Mouse (Mus musculus): Measurements from ENCODE around the gene Raph1. TPM values are rescaled to one million over a fixed set of nuclear protein-coding genes. Genes with fewer than 3 reads are reported as not detected.

Gene Raph1
- polyA plus RNA-seq, 1 experiment: under 0.01 TPM

DNA sequence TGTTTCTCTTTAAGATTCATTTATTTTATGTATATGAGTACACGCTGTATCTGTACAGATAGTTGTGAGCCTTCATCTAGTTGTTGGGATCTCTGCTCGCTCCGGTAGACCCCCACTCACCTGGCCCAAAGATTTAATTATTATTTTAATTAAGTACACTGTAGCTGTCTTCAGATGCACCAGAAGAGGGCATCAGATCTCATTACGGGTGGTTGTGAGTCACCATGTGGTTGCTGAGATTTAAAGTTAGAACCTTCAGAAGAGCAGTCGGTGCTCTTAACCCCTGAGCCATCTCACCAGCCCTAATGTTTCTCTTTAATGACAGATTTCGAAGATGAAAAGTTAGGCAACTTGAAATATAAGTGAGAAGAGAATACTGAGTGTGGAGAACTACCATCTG lies 36.8 kb downstream of the Raph1 start:
- Histone ChIP-seq H3K36me3 (ENCODE audit: control insufficient read depth) (peaks cover 2% of the 10 kb centered on the region; the same call in 1 of the 2 replicates), H3K27me3 (ENCODE audit: control insufficient read depth) (no peaks in the 10 kb centered on the region), H3K4me3 (replicated peaks) (no peak overlapping the region), H3K4me1 (ENCODE audit: control insufficient read depth) (no peaks in the 10 kb centered on the region), H3K9me3 (ENCODE audit: control insufficient read depth, low read length) (no peaks in the 10 kb centered on the region)
- TF ChIP-seq TAL1 (IDR thresholded peaks at IDR 0.05; ENCODE audit: low read length) (no peak), GATA1 (IDR thresholded peaks at IDR 0.05; ENCODE audit: low read length) (no peak)

DNA sequence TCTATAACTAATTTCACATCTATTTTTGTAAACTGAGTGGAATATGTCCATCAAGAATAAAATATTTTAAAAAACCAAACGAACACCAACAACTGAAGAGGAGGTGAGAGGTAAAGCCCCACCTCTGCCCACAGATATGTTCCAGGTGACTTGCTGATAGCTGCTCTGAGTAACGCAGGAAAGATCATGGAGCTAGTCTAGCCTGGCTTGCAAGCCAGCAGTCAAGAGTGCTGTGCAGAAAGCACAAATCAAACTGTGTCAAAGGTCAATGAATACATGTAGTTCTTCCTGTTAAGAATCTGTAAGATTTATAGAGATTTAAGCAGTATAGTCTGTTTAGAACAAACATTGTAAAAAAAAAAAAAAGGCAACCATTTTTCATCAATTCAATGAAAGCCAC lies 56.3 kb downstream of the Raph1 start:
- Histone ChIP-seq H3K4me3 (replicated peaks) (no peak overlapping the region), H3K27me3 (ENCODE audit: control insufficient read depth) (no peaks in the 10 kb centered on the region), H3K4me1 (ENCODE audit: control insufficient read depth) (no peaks in the 10 kb centered on the region), H3K9me3 (ENCODE audit: control insufficient read depth, low read length) (no peaks in the 10 kb centered on the region), H3K36me3 (ENCODE audit: control insufficient read depth) (no peaks in the 10 kb centered on the region; the same call in 1 of the 2 replicates)
- TF ChIP-seq TAL1 (IDR thresholded peaks at IDR 0.05; ENCODE audit: low read length): no peak
- TF ChIP-seq GATA1 (IDR thresholded peaks at IDR 0.05; ENCODE audit: low read length): no peak

DNA sequence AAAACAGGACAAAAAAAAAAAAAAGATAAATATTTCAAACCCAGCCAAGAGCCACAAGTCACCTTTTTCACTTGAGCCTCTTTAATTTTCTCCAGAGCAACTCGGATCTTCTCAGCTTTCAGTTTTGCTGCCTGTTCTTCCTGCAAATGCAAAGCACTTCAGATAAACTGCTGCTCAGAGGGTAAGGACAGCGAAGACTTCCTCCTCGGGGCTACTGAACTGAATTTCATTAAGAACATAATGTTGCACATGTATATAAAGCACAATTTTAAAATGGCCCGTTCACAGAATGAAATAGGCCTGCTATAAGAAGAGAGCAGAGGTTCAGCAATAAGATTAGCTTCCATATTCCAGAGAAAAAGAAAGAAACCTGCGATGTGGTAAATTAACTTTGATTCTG lies 63.4 kb downstream of the Raph1 start:
- TF ChIP-seq TAL1 (IDR thresholded peaks at IDR 0.05; ENCODE audit: low read length): no peak
- no peak for TF ChIP-seq GATA1 (IDR thresholded peaks at IDR 0.05; ENCODE audit: low read length)

DNA sequence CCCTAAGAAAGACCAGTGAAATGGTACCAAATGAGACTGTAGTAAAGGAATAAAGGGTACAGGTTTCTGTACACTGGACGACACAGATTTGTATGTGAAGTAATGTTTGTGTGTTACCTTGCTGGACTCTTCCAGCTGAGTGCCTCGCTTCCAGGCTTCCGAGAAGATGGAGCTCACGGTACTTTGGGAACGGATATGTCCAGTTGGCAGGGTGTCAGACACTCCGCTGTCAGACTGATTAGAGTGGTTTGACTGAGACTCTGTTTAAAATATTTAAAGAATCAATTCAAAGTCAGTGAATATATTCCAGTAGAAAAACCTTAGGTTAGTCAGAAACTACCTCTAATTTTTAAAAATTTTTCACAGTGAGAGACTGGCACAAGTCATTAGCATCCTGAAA lies 73.5 kb downstream of the Raph1 start:
- H3K36me3 ChIP-seq (ENCODE audit: control insufficient read depth): peaks cover 16% of the 10 kb centered on the region; the same call in 1 of the 2 replicates

More for the DNA sequence above, 63.4 kb downstream of the Raph1 start:
- Histone ChIP-seq H3K4me3 (replicated peaks) (no peak overlapping the region), H3K9me3 (ENCODE audit: control insufficient read depth, low read length) (no peaks in the 10 kb centered on the region), H3K27me3 (ENCODE audit: control insufficient read depth) (no peaks in the 10 kb centered on the region), H3K4me1 (ENCODE audit: control insufficient read depth) (no peaks in the 10 kb centered on the region), H3K36me3 (ENCODE audit: control insufficient read depth) (no peaks in the 10 kb centered on the region; the same call in 1 of the 2 replicates)

DNA sequence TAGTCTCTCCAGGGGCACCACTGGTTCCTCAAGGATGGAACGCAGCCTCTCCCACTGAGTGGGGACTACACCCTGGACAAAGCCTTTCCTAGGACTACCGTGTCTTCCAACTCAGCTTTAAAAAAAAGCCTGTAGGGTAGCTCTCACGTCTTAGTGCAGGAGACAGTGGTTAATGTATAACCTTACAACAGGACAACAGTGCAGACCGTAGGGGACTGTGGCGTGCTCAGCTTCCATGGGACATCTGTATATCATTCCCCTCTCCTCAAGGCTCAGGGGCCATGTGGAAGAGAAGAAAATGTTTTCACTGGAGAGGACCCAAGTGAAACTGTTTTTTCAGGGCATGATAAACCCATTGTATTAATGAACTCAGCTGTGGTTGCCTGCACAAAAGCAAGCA lies 74.5 kb downstream of the Raph1 start:
- Histone ChIP-seq H3K4me1 (ENCODE audit: control insufficient read depth) (no peaks in the 10 kb centered on the region), H3K36me3 (ENCODE audit: control insufficient read depth) (peaks cover 18% of the 10 kb centered on the region; the same call in 1 of the 2 replicates), H3K4me3 (replicated peaks) (no peak overlapping the region), H3K9me3 (ENCODE audit: control insufficient read depth, low read length) (no peaks in the 10 kb centered on the region), H3K27me3 (ENCODE audit: control insufficient read depth) (no peaks in the 10 kb centered on the region)
- TF ChIP-seq GATA1 (IDR thresholded peaks at IDR 0.05; ENCODE audit: low read length) (no peak), TAL1 (IDR thresholded peaks at IDR 0.05; ENCODE audit: low read length) (no peak)

More for the DNA sequence above, 73.5 kb downstream of the Raph1 start:
- Histone ChIP-seq H3K27me3 (ENCODE audit: control insufficient read depth) (no peaks in the 10 kb centered on the region), H3K9me3 (ENCODE audit: control insufficient read depth, low read length) (no peaks in the 10 kb centered on the region), H3K4me1 (ENCODE audit: control insufficient read depth) (no peaks in the 10 kb centered on the region), H3K4me3 (replicated peaks) (no peak overlapping the region)
- TF ChIP-seq GATA1 (IDR thresholded peaks at IDR 0.05; ENCODE audit: low read length) (no peak), TAL1 (IDR thresholded peaks at IDR 0.05; ENCODE audit: low read length) (no peak)

DNA sequence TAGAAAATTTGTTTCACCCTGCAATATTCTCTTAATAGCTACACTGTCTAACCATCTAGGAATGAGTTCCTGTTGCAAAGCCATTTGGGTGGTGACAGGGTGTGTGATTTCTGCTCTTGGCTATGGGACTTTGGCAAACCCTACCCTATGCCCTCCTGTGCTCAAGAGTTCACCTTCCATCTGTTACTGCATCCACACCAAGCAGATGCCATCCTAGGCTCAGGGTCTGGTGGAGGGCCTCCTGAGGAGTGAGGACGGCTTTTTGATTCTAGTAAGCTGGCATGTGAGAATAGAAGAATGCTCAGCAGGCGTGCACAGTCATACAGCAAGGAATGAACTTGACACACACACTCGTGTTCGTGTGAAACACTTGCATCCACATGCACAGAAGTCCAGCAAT lies 76.4 kb downstream of the Raph1 start:
- Histone ChIP-seq H3K36me3 (ENCODE audit: control insufficient read depth) (peaks cover 16% of the 10 kb centered on the region; the same call in 1 of the 2 replicates), H3K4me3 (replicated peaks) (no peak overlapping the region), H3K27me3 (ENCODE audit: control insufficient read depth) (no peaks in the 10 kb centered on the region), H3K9me3 (ENCODE audit: control insufficient read depth, low read length) (no peaks in the 10 kb centered on the region), H3K4me1 (ENCODE audit: control insufficient read depth) (no peaks in the 10 kb centered on the region)
- TF ChIP-seq TAL1 (IDR thresholded peaks at IDR 0.05; ENCODE audit: low read length) (no peak), GATA1 (IDR thresholded peaks at IDR 0.05; ENCODE audit: low read length) (no peak)

DNA sequence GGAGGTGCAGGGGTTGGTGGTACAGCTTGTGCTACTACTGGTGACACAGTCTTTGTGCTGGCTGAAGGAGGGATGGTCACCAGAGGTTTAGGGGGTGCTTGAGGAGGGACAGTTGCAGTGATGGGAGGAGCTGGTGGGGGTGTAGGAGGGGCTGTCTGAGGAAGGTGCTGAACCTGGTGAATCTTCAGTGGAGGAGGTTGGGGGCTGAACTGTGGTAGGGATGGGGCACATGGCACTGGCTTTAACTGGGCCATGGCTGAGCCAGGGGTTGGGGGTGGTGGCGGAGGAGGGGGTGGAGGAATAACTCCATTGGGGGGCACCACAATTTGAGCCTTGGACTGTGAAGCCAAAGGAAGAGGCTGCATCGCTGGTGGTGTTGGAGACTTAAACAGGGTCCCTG lies 77.2 kb downstream of the Raph1 start:
- TF ChIP-seq TAL1 (IDR thresholded peaks at IDR 0.05; ENCODE audit: low read length) (no peak), GATA1 (IDR thresholded peaks at IDR 0.05; ENCODE audit: low read length) (no peak)
- no peaks in the 10 kb centered on the region for H3K4me1 ChIP-seq (ENCODE audit: control insufficient read depth)
- no peaks in the 10 kb centered on the region for H3K9me3 ChIP-seq (ENCODE audit: control insufficient read depth, low read length)
- H3K36me3 ChIP-seq (ENCODE audit: control insufficient read depth): peaks cover 16% of the 10 kb centered on the region; the same call in 1 of the 2 replicates
- no peaks in the 10 kb centered on the region for H3K27me3 ChIP-seq (ENCODE audit: control insufficient read depth)
- H3K4me3 ChIP-seq (replicated peaks): no peak overlapping the region

DNA sequence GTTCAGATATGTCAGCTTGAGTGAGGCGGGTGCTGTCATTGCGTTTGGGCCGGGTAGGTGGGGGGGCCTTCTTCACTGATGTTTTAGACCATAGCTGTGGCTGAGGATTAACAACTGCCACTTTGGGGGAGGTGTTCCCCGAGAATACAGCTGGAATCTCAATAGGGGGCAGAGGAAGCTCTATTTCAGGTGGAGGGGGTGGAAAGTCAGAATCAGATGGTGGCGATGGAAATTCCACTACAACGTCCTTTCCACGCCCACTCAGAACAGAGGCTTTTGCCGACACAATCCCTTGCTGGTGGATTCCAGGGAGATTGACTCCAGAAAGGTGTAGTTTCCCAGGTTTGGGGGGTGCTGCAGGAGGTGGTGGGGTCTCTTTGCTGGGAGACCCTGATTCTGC lies 78.3 kb downstream of the Raph1 start:
- peaks cover 16% of the 10 kb centered on the region; the same call in 1 of the 2 replicates for H3K36me3 ChIP-seq (ENCODE audit: control insufficient read depth)
- no peaks in the 10 kb centered on the region for H3K4me1 ChIP-seq (ENCODE audit: control insufficient read depth)
- TF ChIP-seq GATA1 (IDR thresholded peaks at IDR 0.05; ENCODE audit: low read length): no peak
- no peak for TF ChIP-seq TAL1 (IDR thresholded peaks at IDR 0.05; ENCODE audit: low read length)
- H3K9me3 ChIP-seq (ENCODE audit: control insufficient read depth, low read length): no peaks in the 10 kb centered on the region
- H3K27me3 ChIP-seq (ENCODE audit: control insufficient read depth): no peaks in the 10 kb centered on the region
- no peak overlapping the region for H3K4me3 ChIP-seq (replicated peaks)

DNA sequence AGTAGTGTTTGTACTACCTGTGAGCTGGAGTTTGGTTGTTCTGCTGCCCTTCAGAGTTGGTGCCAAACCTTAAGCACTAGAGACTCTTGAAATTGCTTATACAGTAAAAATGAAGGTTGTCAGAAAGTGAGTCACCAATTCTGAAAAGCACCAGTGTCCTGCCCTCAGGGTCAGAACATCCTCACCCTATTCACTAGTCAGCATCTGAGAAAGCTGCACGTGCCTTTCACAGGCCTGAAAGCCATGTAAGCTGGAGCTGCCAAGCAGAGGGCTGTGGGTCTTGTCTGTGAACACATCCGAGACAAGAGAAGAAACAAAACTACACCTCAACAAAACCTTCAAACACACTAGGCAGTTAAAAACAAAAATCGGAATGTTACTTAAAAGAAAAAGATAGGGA lies 81.3 kb downstream of the Raph1 start:
- H3K27me3 ChIP-seq (ENCODE audit: control insufficient read depth): no peaks in the 10 kb centered on the region
- no peaks in the 10 kb centered on the region for H3K4me1 ChIP-seq (ENCODE audit: control insufficient read depth)
- H3K36me3 ChIP-seq (ENCODE audit: control insufficient read depth): peaks cover 13% of the 10 kb centered on the region; the same call in 1 of the 2 replicates
- no peaks in the 10 kb centered on the region for H3K9me3 ChIP-seq (ENCODE audit: control insufficient read depth, low read length)
- H3K4me3 ChIP-seq (replicated peaks): no peak overlapping the region
- TF ChIP-seq GATA1 (IDR thresholded peaks at IDR 0.05; ENCODE audit: low read length) (no peak), TAL1 (IDR thresholded peaks at IDR 0.05; ENCODE audit: low read length) (no peak)

DNA sequence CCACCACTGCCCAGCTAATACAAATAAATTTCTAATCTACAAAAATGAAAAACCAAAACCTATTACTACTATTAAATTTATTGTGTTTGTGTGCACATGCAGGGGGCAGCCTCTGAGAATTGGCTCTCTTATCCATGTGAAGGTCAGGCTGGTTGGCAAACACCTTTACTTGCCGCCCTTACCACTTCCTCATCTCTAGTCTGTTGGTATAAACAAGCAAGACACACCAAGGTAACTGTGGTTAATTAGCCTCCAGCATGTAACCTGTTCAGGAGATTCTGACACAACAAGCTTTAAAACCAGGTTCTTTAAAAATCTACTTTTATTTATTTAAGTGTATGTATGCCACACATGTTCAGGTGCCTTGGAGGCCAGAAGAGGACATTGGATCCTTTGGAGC lies 84.0 kb downstream of the Raph1 start:
- H3K27me3 ChIP-seq (ENCODE audit: control insufficient read depth): no peaks in the 10 kb centered on the region
- H3K36me3 ChIP-seq (ENCODE audit: control insufficient read depth): no peaks in the 10 kb centered on the region; the same call in 1 of the 2 replicates
- no peaks in the 10 kb centered on the region for H3K9me3 ChIP-seq (ENCODE audit: control insufficient read depth, low read length)
- no peak overlapping the region for H3K4me3 ChIP-seq (replicated peaks)
- H3K4me1 ChIP-seq (ENCODE audit: control insufficient read depth): no peaks in the 10 kb centered on the region
- TF ChIP-seq TAL1 (IDR thresholded peaks at IDR 0.05; ENCODE audit: low read length) (no peak), GATA1 (IDR thresholded peaks at IDR 0.05; ENCODE audit: low read length) (no peak)
